Mouse (Mus musculus): ENCODE data around the gene Snx14.

GRCm38 (mm10) chr9:88361211-88361909 lies 77.4 kb downstream of the Snx14 start:
- no peak for TF ChIP-seq CTCF (IDR thresholded peaks at IDR 0.05; ENCODE audit: insufficient read depth, low read length)
- no peak for TF ChIP-seq POLR2A (IDR thresholded peaks at IDR 0.05; ENCODE audit: borderline replicate concordance, extremely low read depth, low read depth, low read length)
